Mouse (Mus musculus) midbrain, embryonic 16.5 days (tissue): Measurements from ENCODE around the gene Raf1. TPM values are rescaled to one million over a fixed set of nuclear protein-coding genes. Genes with fewer than 3 reads are reported as not detected.

Source experiments
- ATAC-seq: fragments of 200-750 bp; cut with Nextera tagmentation; 2 replicates; pipeline ENCODE4 v1.8.0; 2017; ENCODE audit warnings: moderate TSS enrichment
- H3K27ac ChIP-seq: fragments of 300-500 bp; sonication (generic); 2 replicates; pipeline ENCODE4 v1.5.1; 2014; ENCODE audit warnings: mild to moderate bottlenecking, low read length, mixed read lengths
- H3K27me3 ChIP-seq: fragments of 300-500 bp; sonication (generic); 2 replicates; pipeline ENCODE4 v1.6.1; 2014; ENCODE audit warnings: low read depth, low read length, mixed read lengths; ENCODE audit not compliant: control insufficient read depth, insufficient read depth
- H3K36me3 ChIP-seq: fragments of 300-500 bp; sonication (generic); 2 replicates; pipeline ENCODE4 v1.6.1; 2014; ENCODE audit warnings: mild to moderate bottlenecking, low read length, moderate library complexity, mixed read lengths; ENCODE audit not compliant: control insufficient read depth, insufficient read depth
- H3K4me1 ChIP-seq: fragments of 300-500 bp; sonication (generic); 2 replicates; pipeline ENCODE4 v1.6.1; 2014; ENCODE audit warnings: mild to moderate bottlenecking, low read length, mixed read lengths; ENCODE audit not compliant: control insufficient read depth, insufficient read depth
- H3K4me2 ChIP-seq: fragments of 300-500 bp; sonication (generic); 2 replicates; pipeline ENCODE4 v1.6.1; 2014; ENCODE audit warnings: mild to moderate bottlenecking, low read length, mixed read lengths
- H3K4me3 ChIP-seq: fragments of 300-500 bp; sonication (generic); 2 replicates; pipeline ENCODE4 v1.5.1; 2014; ENCODE audit warnings: low read depth, mild to moderate bottlenecking, low read length, moderate library complexity, mixed read lengths
- H3K9ac ChIP-seq: fragments of 300-500 bp; sonication (generic); 2 replicates; pipeline ENCODE4 v1.6.1; 2014; ENCODE audit warnings: low read depth, low read length, mixed read lengths
- H3K9me3 ChIP-seq: fragments of 300-500 bp; sonication (generic); replicated peaks from 2 replicates; pipeline ENCODE4 v1.6.1; 2014; ENCODE audit warnings: mild to moderate bottlenecking, low read length, mixed read lengths; ENCODE audit not compliant: control insufficient read depth, poor library complexity, severe bottlenecking
- whole genome bisulfite sequencing: fragments of 180-500 bp; shearing (Covaris S2); extraction: QIAGEN DNeasy Blood & Tissue Kit; methylation state at CpG from one replicate; pipeline ENCODE4 v1.1.7; 2014; 5-methylcytosine and 5-hydroxymethylcytosine counted together
- polyA plus RNA-seq: library from polyadenylated mRNA; unstranded; fragments of >200 nt; fragmentation: Nextera tagmentation; extraction: Ambion mirVana; gene quantifications from 2 replicates; pipeline ENCODE4 v1.2.1, GENCODE M21; 2015

Raf1 gene
- polyA plus RNA-seq, 1 experiment from 2014 or later: 127 TPM

GRCm38 (mm10) chr6:115592458-115592857 lies 84.0 kb downstream of the Raf1 start, which contains the start of gene Mkrn2os:
Mkrn2os (minus strand) TSS chr6:115592576.
- Histone ChIP-seq H3K4me3 (no peak within 1 kb of the TSS), H3K9me3 (no peaks in the 10 kb centered on the region), H3K36me3 (no peaks in the 10 kb centered on the region), H3K27me3 (no peaks in the 10 kb centered on the region), H3K9ac (no peak within 1 kb of the TSS), H3K27ac (no peak within 1 kb of the TSS), H3K4me1 (no peaks in the 10 kb centered on the region), H3K4me2 (no peak within 1 kb of the TSS)
- 66% methylated on average over 5 of the region's 5 CpGs for WGBS
- ATAC-seq: no peak

GRCm38 (mm10) chr6:115591692-115592359 lies 84.6 kb downstream of the Raf1 start:
- no peak overlapping the region for H3K4me3 ChIP-seq
- 89% methylated on average over 19 of the region's 19 CpGs for WGBS
- ATAC-seq: no peak
- no peak overlapping the region for H3K9ac ChIP-seq
- no peak overlapping the region for H3K4me2 ChIP-seq
- no peaks in the 10 kb centered on the region for H3K27me3 ChIP-seq
- H3K27ac ChIP-seq: no peak overlapping the region
- no peaks in the 10 kb centered on the region for H3K4me1 ChIP-seq
- no peaks in the 10 kb centered on the region for H3K9me3 ChIP-seq
- no peaks in the 10 kb centered on the region for H3K36me3 ChIP-seq

GRCm38 (mm10) chr6:115586321-115586720 lies 90.1 kb downstream of the Raf1 start:
- H3K4me3 ChIP-seq: no peak overlapping the region
- H3K9me3 ChIP-seq: no peaks in the 10 kb centered on the region
- no peaks in the 10 kb centered on the region for H3K36me3 ChIP-seq
- WGBS: 90% methylated on average over 10 of the region's 10 CpGs
- H3K4me2 ChIP-seq: no peak overlapping the region
- no peak overlapping the region for H3K27ac ChIP-seq
- H3K27me3 ChIP-seq: no peaks in the 10 kb centered on the region
- H3K4me1 ChIP-seq: no peaks in the 10 kb centered on the region
- H3K9ac ChIP-seq: no peak overlapping the region
- ATAC-seq: no peak

- WGBS: 77% methylated on average over 3 of the region's 3 CpGs
- ATAC-seq: no peak
- Histone ChIP-seq H3K9ac (no peak overlapping the region), H3K27me3 (no peaks in the 10 kb centered on the region), H3K4me3 (no peak overlapping the region), H3K36me3 (peaks cover 2% of the 10 kb centered on the region; the same call in 1 of the 2 replicates), H3K4me1 (no peaks in the 10 kb centered on the region), H3K4me2 (no peak overlapping the region), H3K27ac (no peak overlapping the region), H3K9me3 (no peaks in the 10 kb centered on the region)
Observed at GRCm38 (mm10) chr6:115584176-115584575, 92.3 kb downstream of the Raf1 start.

GRCm38 (mm10) chr6:115583430-115584125 lies 92.9 kb downstream of the Raf1 start:
- Histone ChIP-seq H3K27me3 (no peaks in the 10 kb centered on the region), H3K4me3 (no peak overlapping the region), H3K9ac (no peak overlapping the region), H3K36me3 (peaks cover 8% of the 10 kb centered on the region; the same call in 1 of the 2 replicates), H3K4me2 (no peak overlapping the region), H3K9me3 (no peaks in the 10 kb centered on the region), H3K27ac (no peak overlapping the region), H3K4me1 (no peaks in the 10 kb centered on the region)
- ATAC-seq: no peak
- 80% methylated on average over 6 of the region's 6 CpGs for WGBS

GRCm38 (mm10) chr6:115582328-115583115 lies 93.9 kb downstream of the Raf1 start:
- Histone ChIP-seq H3K36me3 (peaks cover 13% of the 10 kb centered on the region), H3K27me3 (no peaks in the 10 kb centered on the region), H3K27ac (no peak overlapping the region), H3K4me1 (no peaks in the 10 kb centered on the region), H3K9ac (no peak overlapping the region), H3K4me3 (no peak overlapping the region), H3K4me2 (no peak overlapping the region), H3K9me3 (no peaks in the 10 kb centered on the region)
- WGBS: 81% methylated on average over 10 of the region's 10 CpGs
- no peak for ATAC-seq

- H3K4me1 ChIP-seq: no peaks in the 10 kb centered on the region
- no peak overlapping the region for H3K4me3 ChIP-seq
- ATAC-seq: no peak
- no peak overlapping the region for H3K4me2 ChIP-seq
- peaks cover 24% of the 10 kb centered on the region for H3K36me3 ChIP-seq
- 89% methylated on average over 3 of the region's 3 CpGs for WGBS
- H3K27ac ChIP-seq: no peak overlapping the region
- no peak overlapping the region for H3K9ac ChIP-seq
- H3K27me3 ChIP-seq: no peaks in the 10 kb centered on the region
- no peaks in the 10 kb centered on the region for H3K9me3 ChIP-seq
Observed at GRCm38 (mm10) chr6:115580810-115581209, 95.6 kb downstream of the Raf1 start.

- WGBS: 89% methylated on average over 9 of the region's 9 CpGs
- Histone ChIP-seq H3K36me3 (peaks cover 27% of the 10 kb centered on the region), H3K4me1 (no peaks in the 10 kb centered on the region), H3K4me3 (no peak overlapping the region), H3K9ac (no peak overlapping the region), H3K27ac (no peak overlapping the region), H3K4me2 (no peak overlapping the region), H3K27me3 (no peaks in the 10 kb centered on the region), H3K9me3 (no peaks in the 10 kb centered on the region)
- ATAC-seq: no peak
Observed at GRCm38 (mm10) chr6:115577941-115578340, 98.5 kb downstream of the Raf1 start.

GRCm38 (mm10) chr6:115577407-115577806 lies 99.0 kb downstream of the Raf1 start:
- no peak overlapping the region for H3K9ac ChIP-seq
- no peak overlapping the region for H3K4me3 ChIP-seq
- H3K27ac ChIP-seq: no peak overlapping the region
- ATAC-seq: no peak
- H3K9me3 ChIP-seq: no peaks in the 10 kb centered on the region
- no peak overlapping the region for H3K4me2 ChIP-seq
- peaks cover 29% of the 10 kb centered on the region for H3K36me3 ChIP-seq
- no peaks in the 10 kb centered on the region for H3K27me3 ChIP-seq
- no peaks in the 10 kb centered on the region for H3K4me1 ChIP-seq
- 88% methylated on average over 5 of the region's 5 CpGs for WGBS
